Mouse (Mus musculus): ENCODE data around the gene Insm2. TPM values are rescaled to one million over a fixed set of nuclear protein-coding genes. Genes with fewer than 3 reads are reported as not detected.
"Not testable (repeated sequence)": the region's sequence is repeated elsewhere in the genome, so short reads cannot be mapped to it uniquely, and the experiment has no call there.

Insm2 gene
- polyA plus RNA-seq, 1 experiment from 2014 or later, result 0.10 TPM

DNA sequence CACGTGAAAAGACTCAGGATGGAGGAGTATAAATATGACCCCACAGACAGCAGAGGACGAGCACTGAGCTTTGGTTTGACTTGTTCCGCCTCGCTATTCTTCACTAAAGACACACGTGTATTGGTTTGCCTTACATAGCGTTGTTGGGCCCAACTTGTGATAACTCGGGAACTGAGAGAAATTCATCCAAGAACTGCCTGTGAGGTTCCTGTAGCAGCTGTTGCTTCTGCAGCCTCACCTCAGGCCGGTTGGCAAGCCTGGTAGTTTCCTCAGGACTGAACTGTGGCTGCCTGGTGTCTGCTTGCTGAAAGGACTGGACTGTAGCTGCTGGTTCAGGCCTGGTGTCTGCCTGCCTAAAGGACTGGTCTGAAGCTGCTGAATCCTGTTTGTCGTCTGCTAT, 28.6 kb upstream of the Insm2 start:
- no peak for ATAC-seq
- no peaks in the 10 kb centered on the region for H3K36me3 ChIP-seq (ENCODE audit: insufficient read depth, low read length)
- H3K9me3 ChIP-seq (ENCODE audit: low read length), result no peaks in the 10 kb centered on the region
- H3K4me1 ChIP-seq (ENCODE audit: insufficient read depth, low read depth, low read length), result no peaks in the 10 kb centered on the region
- H3K27ac ChIP-seq (ENCODE audit: low read length), result no peak overlapping the region
- no peak for TF ChIP-seq CTCF (IDR thresholded peaks at IDR 0.05)
- no peak for TF ChIP-seq EP300 (IDR thresholded peaks at IDR 0.05)
- 82% methylated on average over 9 of the region's 9 CpGs for WGBS
- no peak overlapping the region for H3K9ac ChIP-seq (replicated peaks; ENCODE audit: low read depth)
- DNase-seq (ENCODE audit: low spot score), result no peak
- no peak overlapping the region for H3K4me3 ChIP-seq (ENCODE audit: low read depth, low read length)
- H3K27me3 ChIP-seq (replicated peaks; ENCODE audit: insufficient read depth, low read length), result no peaks in the 10 kb centered on the region
- H3K4me2 ChIP-seq (replicated peaks; ENCODE audit: low read depth, low read length), result no peak overlapping the region

DNA sequence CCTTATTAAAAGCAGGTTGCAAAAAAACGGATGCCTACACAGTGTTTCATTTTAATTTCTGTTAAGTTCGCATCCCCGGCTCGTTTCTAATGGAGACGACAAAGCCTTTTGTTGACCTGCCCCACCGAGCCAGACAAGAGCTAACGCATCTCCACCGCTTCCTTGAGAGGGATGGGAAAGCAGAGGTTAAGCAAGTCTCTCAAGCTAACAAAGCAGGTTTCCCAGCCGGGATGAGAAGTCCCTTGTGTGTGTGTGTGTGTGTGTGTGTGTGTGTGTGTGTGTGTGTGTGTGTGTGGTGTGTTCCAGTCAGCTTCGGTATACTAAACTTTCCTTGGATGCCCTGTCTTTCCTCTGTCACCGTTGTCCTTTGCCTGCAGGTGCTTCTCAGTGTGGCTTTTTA, 28.0 kb upstream of the Insm2 start:
- H3K9me3 ChIP-seq (ENCODE audit: low read length), result no peaks in the 10 kb centered on the region
- no peaks in the 10 kb centered on the region for H3K36me3 ChIP-seq (ENCODE audit: insufficient read depth, low read length)
- no peak overlapping the region for H3K27ac ChIP-seq (ENCODE audit: low read length)
- H3K4me2 ChIP-seq (replicated peaks; ENCODE audit: low read depth, low read length), result no peak overlapping the region
- no peak overlapping the region for H3K4me3 ChIP-seq (ENCODE audit: low read depth, low read length)
- no peaks in the 10 kb centered on the region for H3K4me1 ChIP-seq (ENCODE audit: insufficient read depth, low read depth, low read length)
- H3K27me3 ChIP-seq (replicated peaks; ENCODE audit: insufficient read depth, low read length), result no peaks in the 10 kb centered on the region
- no peak overlapping the region for H3K9ac ChIP-seq (replicated peaks; ENCODE audit: low read depth)
- TF ChIP-seq EP300 (IDR thresholded peaks at IDR 0.05) (no peak), CTCF (IDR thresholded peaks at IDR 0.05) (no peak)
- WGBS, result 74% methylated on average over 11 of the region's 11 CpGs
- DNase-seq (ENCODE audit: low spot score) (no peak), ATAC-seq (no peak)

DNA sequence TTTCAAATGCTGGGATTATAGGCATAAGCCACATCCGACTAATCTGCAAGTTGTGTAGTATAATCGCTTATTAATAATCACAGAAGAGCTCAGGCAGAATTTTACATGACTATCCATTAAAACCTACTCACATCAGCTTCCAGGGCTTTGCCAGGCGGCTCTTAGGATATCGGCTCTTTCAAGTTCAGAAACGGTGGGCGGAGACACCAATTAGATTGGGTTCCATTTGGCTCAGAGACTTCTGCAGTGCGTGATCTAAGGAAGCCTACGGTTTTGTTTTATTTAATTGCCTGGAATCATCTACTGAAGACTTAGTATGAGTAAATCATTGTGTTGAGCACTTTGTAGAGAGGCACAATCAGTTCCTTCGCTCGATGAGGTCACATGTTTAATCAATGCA, 27.6 kb upstream of the Insm2 start:
- DNase-seq (ENCODE audit: low spot score), result no peak
- TF ChIP-seq EP300 (IDR thresholded peaks at IDR 0.05) (no peak), CTCF (IDR thresholded peaks at IDR 0.05) (no peak)
- H3K9ac ChIP-seq (replicated peaks; ENCODE audit: low read depth), result no peak overlapping the region
- H3K27ac ChIP-seq (ENCODE audit: low read length), result no peak overlapping the region
- H3K9me3 ChIP-seq (ENCODE audit: low read length), result no peaks in the 10 kb centered on the region
- no peaks in the 10 kb centered on the region for H3K27me3 ChIP-seq (replicated peaks; ENCODE audit: insufficient read depth, low read length)
- no peaks in the 10 kb centered on the region for H3K36me3 ChIP-seq (ENCODE audit: insufficient read depth, low read length)
- H3K4me2 ChIP-seq (replicated peaks; ENCODE audit: low read depth, low read length), result no peak overlapping the region
- no peak overlapping the region for H3K4me3 ChIP-seq (ENCODE audit: low read depth, low read length)
- ATAC-seq, result peak; percentile 32
- no peaks in the 10 kb centered on the region for H3K4me1 ChIP-seq (ENCODE audit: insufficient read depth, low read depth, low read length)
- 70% methylated on average over 10 of the region's 10 CpGs for WGBS

DNA sequence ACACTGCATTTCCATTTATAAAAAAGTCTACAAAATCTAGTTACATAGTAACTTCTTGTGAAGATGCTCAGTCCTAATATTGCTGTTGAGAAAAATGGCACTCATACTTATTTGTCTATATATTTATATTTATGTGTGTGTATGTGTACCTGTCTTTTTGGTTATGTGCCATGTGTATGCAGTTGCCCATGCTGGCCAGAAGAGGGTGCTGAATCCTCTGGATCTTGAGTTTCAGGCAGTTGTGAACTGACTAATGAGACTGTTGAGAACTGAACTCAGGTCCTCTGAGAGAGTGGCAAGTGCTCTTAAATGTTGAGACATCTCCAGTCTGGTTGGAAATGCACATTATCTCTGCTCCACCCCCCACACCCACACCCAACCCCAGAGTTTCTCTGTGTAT, 26.1 kb upstream of the Insm2 start:
- DNase-seq (ENCODE audit: low spot score) (no peak), ATAC-seq (no peak)
- Histone ChIP-seq H3K4me1 (ENCODE audit: insufficient read depth, low read depth, low read length) (no peaks in the 10 kb centered on the region), H3K4me2 (replicated peaks; ENCODE audit: low read depth, low read length) (no peak overlapping the region), H3K9ac (replicated peaks; ENCODE audit: low read depth) (no peak overlapping the region), H3K9me3 (ENCODE audit: low read length) (no peaks in the 10 kb centered on the region), H3K36me3 (ENCODE audit: insufficient read depth, low read length) (no peaks in the 10 kb centered on the region), H3K4me3 (ENCODE audit: low read depth, low read length) (no peak overlapping the region), H3K27ac (ENCODE audit: low read length) (no peak overlapping the region), H3K27me3 (replicated peaks; ENCODE audit: insufficient read depth, low read length) (no peaks in the 10 kb centered on the region)
- TF ChIP-seq CTCF (IDR thresholded peaks at IDR 0.05), result peak; percentile 16; the same call in 1 of the 2 replicates
- no peak for TF ChIP-seq EP300 (IDR thresholded peaks at IDR 0.05)

DNA sequence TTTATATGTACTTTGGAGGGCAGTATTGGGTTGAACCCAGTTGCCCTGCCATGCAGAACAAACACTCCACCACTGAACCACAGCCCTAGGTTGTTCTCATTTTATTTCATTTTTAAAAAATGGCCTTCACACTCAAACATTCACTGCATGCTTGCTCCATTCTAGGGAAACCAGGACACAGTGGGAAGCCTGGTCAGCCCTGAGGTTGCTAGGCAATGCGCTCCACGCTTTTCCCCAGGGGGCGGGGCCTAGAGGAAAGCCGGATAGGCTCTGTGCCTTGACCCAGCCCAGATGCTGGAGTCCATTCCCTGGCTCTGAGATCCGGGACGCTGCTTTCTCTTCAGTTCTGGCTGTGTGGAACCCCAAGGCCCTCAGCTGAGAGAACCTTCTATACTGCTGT, 25.4 kb upstream of the Insm2 start:
- Histone ChIP-seq H3K27me3 (replicated peaks; ENCODE audit: insufficient read depth, low read length) (no peaks in the 10 kb centered on the region), H3K4me1 (ENCODE audit: insufficient read depth, low read depth, low read length) (no peaks in the 10 kb centered on the region), H3K9ac (replicated peaks; ENCODE audit: low read depth) (no peak overlapping the region), H3K27ac (ENCODE audit: low read length) (no peak overlapping the region), H3K36me3 (ENCODE audit: insufficient read depth, low read length) (no peaks in the 10 kb centered on the region), H3K9me3 (ENCODE audit: low read length) (no peaks in the 10 kb centered on the region), H3K4me3 (ENCODE audit: low read depth, low read length) (no peak overlapping the region), H3K4me2 (replicated peaks; ENCODE audit: low read depth, low read length) (no peak overlapping the region)
- TF ChIP-seq EP300 (IDR thresholded peaks at IDR 0.05) (no peak), CTCF (IDR thresholded peaks at IDR 0.05) (no peak)
- ATAC-seq, result peak; percentile 50
- WGBS, result 8% methylated on average over 6 of the region's 6 CpGs
- peak; percentile 4 for DNase-seq (ENCODE audit: low spot score)

DNA sequence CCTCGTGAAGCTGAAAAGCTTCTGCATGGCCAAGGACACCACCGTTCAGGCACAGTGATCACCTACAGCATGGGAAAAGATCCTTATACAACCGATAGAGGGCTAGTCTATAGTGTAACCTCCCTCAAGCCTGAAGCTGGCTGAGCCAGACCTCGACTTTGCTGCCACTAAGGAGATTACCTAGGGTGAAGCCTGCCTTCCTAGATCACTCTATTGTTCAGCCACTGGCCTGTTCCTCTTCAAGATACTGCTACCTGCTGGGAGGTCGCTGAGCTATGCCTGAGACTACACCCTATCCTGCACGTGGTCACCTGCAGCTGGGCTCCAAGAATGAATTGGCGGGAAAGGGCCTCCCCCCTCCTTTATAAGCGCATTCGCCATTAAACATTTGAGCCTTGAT, 12.3 kb upstream of the Insm2 start:
- not testable (repeated sequence) for H3K9ac ChIP-seq (replicated peaks; ENCODE audit: low read depth); H3K4me2 ChIP-seq (replicated peaks; ENCODE audit: low read depth, low read length); H3K9me3 ChIP-seq (ENCODE audit: low read length); H3K36me3 ChIP-seq (ENCODE audit: insufficient read depth, low read length); DNase-seq (ENCODE audit: low spot score); H3K4me1 ChIP-seq (ENCODE audit: insufficient read depth, low read depth, low read length); ATAC-seq; H3K27ac ChIP-seq (ENCODE audit: low read length); H3K4me3 ChIP-seq (ENCODE audit: low read depth, low read length); H3K27me3 ChIP-seq (replicated peaks; ENCODE audit: insufficient read depth, low read length)
- 55% methylated on average over 9 of the region's 9 CpGs for WGBS

DNA sequence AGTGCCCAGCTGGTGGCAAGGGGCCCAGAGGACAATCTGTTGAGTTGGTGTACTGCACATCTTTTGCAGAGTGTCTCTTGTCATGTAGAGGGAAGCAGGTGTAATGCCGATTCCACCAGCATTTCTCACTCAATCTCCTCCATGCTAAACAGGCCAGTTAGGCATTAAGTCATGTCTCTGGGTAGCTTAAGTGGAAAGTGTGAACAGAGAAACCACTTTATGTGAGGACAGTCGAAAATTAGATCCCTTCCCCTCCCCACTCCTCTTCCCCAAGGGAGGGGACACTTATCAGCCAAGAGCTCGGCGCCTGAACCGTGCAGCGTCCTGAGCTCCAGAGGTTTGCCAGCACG, 715 bp upstream of the Insm2 start:
- ATAC-seq (no peak), DNase-seq (ENCODE audit: low spot score) (no peak)
- Histone ChIP-seq H3K4me3 (ENCODE audit: low read depth, low read length) (peak overlapping the region; percentile 29; the same call in 1 of the 2 replicates), H3K4me1 (ENCODE audit: insufficient read depth, low read depth, low read length) (peaks cover 10% of the 10 kb centered on the region), H3K9me3 (ENCODE audit: low read length) (no peaks in the 10 kb centered on the region), H3K9ac (replicated peaks; ENCODE audit: low read depth) (no peak overlapping the region), H3K27me3 (replicated peaks; ENCODE audit: insufficient read depth, low read length) (peaks cover 35% of the 10 kb centered on the region), H3K36me3 (ENCODE audit: insufficient read depth, low read length) (0 out of 2 replicates have a peak, but pooled peaks cover 3% of the 10 kb centered on the region), H3K27ac (ENCODE audit: low read length) (no peak overlapping the region), H3K4me2 (replicated peaks; ENCODE audit: low read depth, low read length) (no peak overlapping the region)
- 8% methylated on average over 7 of the region's 7 CpGs for WGBS
- no peak for TF ChIP-seq EP300 (IDR thresholded peaks at IDR 0.05)
- no peak for TF ChIP-seq CTCF (IDR thresholded peaks at IDR 0.05)

Measured in lung, postnatal 0 days (tissue).